Mouse (Mus musculus): Measurements from ENCODE around the gene Daam2. TPM values are rescaled to one million over a fixed set of nuclear protein-coding genes. Genes with fewer than 3 reads are reported as not detected.

The Daam2 gene
- 1 to 10 TPM in 1 of 2 experiments, under 1 TPM in 1; 0.22 to 1.9 TPM for polyA plus RNA-seq (2012; fragmentation: generic; extraction: Trizol)

DNA sequence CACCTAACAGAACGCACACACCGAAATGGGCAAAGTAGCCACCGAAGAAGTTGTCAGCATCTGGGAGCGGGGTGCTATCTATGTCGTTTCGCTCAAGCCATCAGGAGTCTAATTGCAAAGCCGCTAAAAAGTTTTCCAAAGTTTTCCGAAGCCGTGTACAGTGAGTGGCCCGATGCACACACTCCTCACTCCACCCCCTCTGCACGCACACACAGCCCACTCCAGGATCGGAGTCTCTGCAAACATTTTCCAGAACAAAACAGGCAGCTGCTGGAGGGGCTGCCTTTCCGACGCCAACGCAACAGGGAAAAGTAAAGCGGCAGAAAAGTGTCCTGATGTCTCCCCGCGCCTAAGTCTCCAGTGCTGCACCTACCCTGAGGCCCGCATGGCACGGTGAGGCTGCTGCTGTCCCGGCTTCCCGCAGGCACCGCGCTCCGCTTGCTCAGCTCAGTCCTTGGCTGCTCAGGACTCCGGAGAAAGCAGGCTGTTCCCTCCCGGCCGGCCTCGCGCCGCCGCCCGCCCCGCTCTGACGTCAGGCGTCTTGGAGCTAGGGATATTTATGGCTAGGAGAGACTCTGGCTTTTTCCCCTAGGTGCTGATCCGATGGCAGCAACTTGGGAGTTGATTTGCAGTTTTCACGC is at the start of gene Daam2:
Gene Daam2, minus strand, starts transcription at position 514 of the 641 bp plus-strand sequence.

DNA sequence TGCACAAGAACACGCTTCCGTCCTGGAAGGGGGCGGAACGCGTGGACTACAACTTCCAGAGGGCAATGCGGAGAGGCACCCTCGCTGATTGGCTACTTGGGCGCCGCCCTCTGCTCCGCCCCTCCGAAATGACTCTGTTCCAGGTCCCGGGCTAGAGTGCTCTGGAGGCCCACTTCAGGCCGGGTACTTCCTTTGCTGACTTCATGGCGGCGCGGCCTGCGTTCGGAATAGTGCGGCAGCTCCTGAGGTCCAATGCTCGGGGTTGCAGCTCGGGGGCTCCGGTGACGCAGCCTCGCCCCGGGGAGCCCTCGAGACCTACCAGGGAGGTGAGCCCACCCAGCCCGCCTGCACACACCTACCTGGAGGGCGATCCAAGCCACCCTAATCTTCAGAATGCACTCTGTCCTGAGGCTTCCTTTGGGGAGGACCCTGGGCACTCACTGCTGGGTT is 135.9 kb downstream of the Daam2 start, which contains the start of gene Mocs1:
Gene Mocs1, plus strand, starts transcription at position 124 of the 450 bp plus-strand sequence.

Other genes with a start within 250 kb of the Daam2 start
- gene Mocs1, start 136.0 kb downstream of the Daam2 start, polyA plus RNA-seq (2012; fragmentation: generic; extraction: Trizol): 10 to 100 TPM; 12.6 to 35.9 TPM
- gene Kif6, start 50.8 kb upstream of the Daam2 start, polyA plus RNA-seq (2012; fragmentation: generic; extraction: Trizol): under 1 TPM; 0.13 to 0.26 TPM